Mouse (Mus musculus): ENCODE measurements around the gene Trim14.

Gene Trim14

DNA sequence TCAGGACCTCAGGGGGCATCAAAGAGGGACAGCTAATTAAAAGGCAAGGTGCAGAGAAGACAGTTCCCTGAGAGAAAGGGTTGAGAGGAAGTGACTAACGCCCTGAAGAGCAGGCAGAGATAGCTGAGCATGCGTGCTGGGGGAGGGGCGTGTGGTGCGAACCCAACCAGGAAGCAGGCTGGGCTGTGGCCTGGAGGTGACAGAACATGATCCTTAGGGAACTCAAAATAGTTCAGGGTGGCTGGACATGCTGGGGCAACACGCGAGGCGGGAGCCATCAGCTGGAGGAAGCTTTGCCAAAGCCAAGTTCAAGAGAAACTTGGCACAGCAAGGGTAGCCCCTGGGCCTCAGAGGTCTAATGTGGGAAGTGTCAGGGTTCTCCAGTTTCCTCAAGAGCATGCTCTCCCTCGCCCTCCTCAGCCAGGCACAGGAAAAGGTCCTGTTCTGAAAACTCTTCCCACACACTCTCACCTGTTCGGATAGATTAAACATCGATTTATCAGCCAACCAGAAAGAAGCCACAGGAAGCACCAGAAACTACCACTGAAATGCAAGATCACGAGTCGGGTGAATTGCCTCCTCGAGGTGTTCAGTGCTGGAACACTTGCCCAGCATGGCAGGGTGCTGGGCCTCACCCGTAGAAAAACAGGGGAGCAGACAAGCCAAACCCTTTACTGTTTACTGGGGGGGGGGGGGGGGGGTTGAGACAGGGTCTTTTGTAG lies 50.1 kb downstream of the Trim14 start:
- peak; percentile 86 for DNase-seq (ENCODE audit: extremely low read depth, low read depth)

GRCm38 (mm10) chr4:46479081-46479480 lies 56.9 kb downstream of the Trim14 start:
- DNase-seq (ENCODE audit: extremely low read depth, low read depth) = no peak

DNA sequence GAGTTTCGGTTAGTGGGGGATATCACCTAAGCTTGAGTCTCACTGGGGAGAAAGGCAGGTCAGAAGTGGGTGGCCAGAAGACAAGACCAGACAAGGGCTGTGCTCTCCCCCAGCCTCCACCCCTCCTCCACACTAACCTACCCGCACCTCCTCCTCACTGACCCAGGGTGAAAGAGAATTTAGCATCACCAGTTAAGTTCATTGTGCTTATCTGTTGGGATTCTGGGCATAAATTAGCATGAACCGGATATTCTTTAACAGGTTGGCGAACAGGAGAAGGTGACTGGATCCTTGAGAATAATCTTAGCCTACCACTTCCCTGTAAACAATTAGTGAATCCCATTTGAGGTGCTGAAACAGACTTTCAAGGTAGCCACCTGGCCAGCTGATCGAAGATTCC lies 60.8 kb downstream of the Trim14 start:
- no peak for DNase-seq (ENCODE audit: extremely low read depth, low read depth)

- DNase-seq (ENCODE audit: extremely low read depth, low read depth) = no peak
Observed at GRCm38 (mm10) chr4:46465740-46466139, 70.2 kb downstream of the Trim14 start.

GRCm38 (mm10) chr4:46463130-46463830 lies 72.7 kb downstream of the Trim14 start:
- no peak for DNase-seq (ENCODE audit: extremely low read depth, low read depth)

DNA sequence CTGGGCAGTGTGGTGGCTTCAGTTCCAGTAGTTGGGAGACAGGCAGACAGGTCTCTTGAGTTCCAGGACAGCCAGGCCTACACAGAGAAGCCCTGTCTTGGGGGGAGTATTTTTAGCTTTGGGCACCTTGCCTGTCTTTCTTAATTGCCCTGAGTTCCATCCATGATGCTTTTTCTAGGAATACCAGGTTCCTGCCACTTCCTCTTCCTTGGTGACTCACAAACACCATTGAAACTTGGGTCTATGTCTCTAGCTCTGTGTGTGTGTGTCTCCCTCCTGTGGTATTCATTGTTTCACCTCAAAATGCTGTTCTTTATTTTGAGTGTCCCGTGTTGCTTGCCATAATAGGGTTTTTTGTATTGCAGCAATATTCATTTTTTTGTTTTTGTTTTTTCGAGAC lies 77.5 kb downstream of the Trim14 start:
- DNase-seq (ENCODE audit: extremely low read depth, low read depth) = no peak

DNA sequence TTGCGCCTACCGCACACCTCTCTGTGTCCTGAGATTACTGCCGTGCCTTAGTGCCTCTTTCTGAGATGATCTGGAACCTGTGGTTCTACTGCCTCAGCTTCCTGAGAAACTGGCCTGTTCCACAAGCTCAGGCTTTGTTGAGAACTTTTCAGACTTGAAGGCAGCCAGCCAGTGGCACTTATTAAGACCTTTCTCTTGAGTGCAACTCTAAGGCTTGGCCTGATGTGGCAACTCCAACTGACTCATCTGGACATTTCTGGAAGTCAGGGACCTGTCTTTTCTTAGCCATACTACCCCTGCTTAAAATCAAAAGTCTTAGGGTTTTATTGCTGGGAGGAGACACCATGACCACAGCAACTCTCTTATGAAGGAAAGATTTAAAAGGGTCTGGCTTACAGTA lies 78.8 kb downstream of the Trim14 start:
- DNase-seq (ENCODE audit: extremely low read depth, low read depth) = no peak

GRCm38 (mm10) chr4:46456762-46457161 lies 79.2 kb downstream of the Trim14 start:
- no peak for DNase-seq (ENCODE audit: extremely low read depth, low read depth)

GRCm38 (mm10) chr4:46454097-46454864 lies 81.7 kb downstream of the Trim14 start:
- no peak for DNase-seq (ENCODE audit: extremely low read depth, low read depth)

DNA sequence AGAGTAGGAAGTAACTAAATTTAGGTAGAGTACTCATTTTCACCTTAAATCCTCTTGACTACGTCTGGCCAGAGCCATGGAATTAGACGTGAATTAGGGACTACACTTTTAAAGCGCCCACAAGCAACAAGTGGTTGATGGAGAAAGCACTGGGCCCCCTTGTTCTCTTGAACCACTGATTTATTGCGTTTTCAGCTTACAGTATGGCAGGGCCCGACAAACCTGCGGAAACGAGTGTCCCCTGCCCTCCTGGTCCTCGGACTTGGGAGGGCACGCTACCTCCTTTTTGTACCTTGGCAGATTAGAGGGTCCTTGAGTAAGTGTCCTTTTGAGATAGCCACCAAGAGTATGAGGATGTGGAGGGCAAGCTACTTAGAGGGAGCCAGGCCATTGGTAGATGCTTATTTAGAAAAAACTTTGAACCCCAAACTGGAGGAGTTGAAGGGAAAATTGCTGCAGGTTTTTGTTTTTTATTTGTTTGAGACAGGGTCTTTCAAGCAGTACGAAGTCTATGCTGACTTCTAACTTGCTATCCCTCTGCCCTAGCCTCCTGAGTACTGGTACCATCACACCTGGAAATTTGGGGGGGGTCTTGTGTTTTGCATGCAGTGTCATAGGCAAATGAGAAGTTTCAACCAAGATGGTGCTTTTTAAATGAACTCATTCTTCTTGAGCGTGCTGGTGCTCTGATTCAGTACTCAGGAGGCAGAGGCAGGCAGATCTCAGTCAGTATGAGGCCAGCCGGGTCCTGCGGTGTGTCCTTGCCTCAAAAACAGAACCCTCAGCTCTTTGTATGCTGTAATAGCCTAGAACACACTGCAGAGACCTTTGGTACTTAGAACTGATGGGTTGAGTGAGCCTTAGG lies 82.9 kb downstream of the Trim14 start:
- DNase-seq (ENCODE audit: extremely low read depth, low read depth) = no peak

DNA sequence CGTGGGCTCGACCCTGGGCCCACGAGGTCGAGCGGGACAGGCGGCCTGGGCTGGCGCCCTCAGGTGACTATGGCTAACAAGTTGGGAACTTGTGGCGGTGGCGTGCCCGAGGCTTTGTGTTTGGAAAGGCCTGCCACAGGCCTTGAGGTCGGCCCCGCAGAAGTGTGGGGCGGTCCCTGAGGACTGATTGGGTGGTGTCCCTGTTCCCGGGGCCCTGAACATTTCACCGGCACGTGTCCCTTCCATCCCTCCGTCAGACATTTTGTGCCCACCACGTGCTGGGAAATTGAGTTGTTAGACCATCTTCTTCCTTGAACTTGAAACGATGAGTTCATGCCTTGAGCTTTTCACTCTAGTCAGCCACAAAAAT lies 83.5 kb downstream of the Trim14 start:
- DNase-seq (ENCODE audit: extremely low read depth, low read depth) = peak; percentile 59

DNA sequence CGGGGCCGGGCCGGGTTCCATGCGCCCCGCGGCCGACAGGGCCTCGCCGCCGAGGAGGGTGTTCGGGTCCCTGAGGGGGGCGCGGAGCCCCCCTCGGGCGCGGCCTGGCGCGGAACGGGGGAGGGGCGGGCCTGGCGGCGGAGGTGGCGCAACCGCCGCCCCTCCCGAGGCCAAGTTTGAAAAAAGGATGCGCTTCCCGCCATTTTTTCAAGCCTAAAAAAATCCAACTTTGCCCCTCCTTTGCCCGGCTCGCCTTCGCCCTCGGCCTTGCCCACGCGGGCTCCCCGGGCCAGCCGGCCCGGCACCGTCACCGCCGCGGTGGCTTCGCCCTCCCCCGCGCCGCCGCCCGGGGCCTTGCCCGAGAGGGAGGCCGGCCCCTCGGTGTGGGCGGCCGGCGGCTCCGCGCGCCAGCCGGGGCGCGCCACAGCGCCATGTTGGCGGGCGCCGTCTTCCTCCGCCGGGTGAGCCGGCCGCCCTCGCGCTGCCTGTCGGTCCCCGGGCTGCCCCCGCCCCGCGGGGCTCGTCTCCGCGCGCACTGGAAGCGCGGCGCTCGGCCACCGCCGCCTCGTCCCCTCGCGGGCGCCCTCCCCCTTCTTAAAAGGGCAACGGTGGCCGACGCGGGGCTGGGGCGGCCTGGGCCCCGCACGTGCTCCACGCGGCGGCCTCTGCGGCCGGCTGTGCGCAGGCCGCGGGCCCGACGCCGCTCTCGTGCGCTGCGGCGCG lies 84.0 kb downstream of the Trim14 start:
- DNase-seq (ENCODE audit: extremely low read depth, low read depth) = no peak

DNA sequence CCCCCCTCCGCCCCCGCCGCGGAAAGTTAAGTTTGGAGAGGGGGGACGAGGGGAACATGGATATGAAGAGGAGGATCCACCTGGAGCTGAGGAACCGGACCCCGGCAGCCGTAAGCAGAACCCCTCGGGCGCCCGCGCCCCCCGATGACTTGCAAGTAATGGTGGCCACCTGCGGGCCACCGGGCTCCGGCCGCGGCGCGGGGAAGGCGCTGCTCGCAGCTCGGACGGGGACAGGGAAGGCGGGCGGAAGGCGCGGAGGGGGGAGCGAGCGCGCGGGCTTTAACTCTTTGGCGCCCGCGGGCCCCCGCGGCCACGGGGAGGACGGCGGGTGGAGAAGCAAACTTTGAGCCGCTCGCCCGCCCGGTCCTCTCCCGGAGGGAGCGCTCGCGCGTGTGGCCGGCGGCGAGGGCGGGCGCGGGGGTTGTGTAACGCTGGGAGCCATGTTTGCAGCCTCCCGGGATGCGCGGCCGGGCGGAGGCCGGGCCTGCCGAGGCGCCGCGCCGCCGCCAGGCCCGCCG lies 84.6 kb downstream of the Trim14 start:
- DNase-seq (ENCODE audit: extremely low read depth, low read depth) = no peak

GRCm38 (mm10) chr4:46450519-46451131 lies 85.3 kb downstream of the Trim14 start, which contains the start of gene Anp32b:
Gene Anp32b, plus strand, starts transcription at chr4:46450902.
- peak; percentile 67 for DNase-seq (ENCODE audit: extremely low read depth, low read depth)

DNA sequence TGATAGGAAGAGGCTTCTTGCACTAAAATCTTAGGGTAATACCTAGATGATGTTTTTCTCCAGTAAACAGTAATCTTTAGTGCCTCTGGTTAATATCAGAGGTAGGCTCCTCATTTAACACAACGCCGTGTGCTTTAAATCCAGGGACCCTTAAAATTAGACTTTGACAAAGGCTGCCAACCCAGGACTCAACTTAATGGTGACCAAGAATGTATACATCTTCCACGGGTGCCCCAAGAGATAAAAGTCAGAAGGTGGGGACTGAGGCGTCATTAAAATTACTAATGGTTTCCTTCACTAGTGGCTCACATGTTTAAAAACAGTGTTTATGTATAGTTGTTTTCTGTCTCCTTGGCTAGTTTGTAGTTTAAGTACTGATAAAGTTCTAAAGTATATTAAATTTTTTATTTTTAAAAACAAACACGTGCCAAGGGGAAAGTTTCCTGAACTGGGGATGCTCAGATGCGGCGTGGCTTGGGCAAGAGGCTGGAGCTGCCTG lies 85.9 kb downstream of the Trim14 start:
- no peak for DNase-seq (ENCODE audit: extremely low read depth, low read depth)

DNA sequence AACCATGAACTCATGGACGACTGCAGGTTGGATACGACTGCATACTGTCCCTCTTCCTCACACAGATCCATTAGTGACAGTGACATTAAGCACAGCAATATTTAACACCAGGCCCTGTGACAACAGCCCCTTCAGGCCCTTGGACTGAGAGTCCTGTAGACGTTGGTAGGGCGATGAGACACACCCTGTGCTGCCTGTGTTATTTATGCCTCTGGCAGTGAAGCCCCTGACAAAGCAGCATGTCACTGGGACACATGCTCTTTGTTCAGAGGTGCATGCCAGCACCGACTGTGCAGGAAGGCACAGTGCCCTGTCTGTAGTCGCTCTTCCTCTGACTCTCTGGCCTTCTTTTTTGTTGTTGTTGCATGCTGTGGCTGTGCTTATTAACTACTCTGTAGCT lies 87.1 kb downstream of the Trim14 start:
- no peak for DNase-seq (ENCODE audit: extremely low read depth, low read depth)

DNA sequence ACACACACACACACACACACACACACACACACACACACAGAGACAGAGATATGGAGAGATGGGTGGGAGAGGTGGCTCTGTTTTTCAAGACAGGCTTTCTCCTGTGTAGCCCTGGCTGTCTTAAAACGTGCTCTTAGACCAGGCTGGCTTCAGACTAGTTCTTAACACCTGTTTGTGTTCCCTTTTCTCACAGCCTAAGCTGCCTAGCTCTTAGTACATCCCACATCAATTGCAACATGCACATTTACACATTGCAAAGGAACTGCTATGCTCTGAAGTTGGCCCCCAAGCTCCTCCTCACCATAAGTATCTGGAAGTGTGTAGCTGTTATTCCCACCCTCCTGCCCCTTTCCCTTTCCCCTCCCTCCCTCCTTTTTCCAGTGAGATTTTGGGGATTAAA lies 88.5 kb downstream of the Trim14 start:
- no peak for DNase-seq (ENCODE audit: extremely low read depth, low read depth)

DNA sequence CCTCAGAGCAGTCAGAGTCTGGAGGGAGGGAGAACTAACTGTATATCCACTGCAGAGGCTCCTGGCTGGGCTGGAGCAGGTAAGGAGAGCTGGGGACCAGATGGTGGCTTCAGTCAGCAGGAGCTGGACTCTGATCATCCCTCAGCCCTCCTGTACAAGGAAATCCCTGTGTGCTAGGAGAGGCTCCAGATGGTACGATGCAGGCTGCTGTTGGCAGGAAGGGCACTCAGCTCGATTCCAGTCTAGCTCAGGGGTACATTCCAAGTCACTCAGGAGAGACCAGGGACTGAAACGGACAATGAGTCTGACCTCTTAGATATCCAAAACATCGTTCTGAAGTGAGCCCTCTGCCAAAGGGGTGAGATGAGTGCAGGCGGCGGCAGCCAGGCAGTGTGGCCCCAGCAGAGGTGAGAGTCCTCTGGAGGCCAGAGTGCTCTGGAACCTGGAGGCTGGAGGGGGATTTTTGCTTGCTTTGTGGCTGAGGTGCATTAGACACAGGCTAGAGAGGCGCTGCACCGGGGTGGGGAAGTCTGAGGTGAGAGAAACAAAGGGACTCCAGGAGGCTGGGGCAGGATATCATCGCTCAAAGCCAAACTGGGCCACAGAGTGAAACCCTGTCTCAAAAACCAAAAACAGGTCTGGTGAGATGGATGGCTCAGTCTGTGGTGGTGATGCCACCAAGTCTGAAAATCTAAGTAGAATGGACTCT lies 90.5 kb downstream of the Trim14 start:
- DNase-seq (ENCODE audit: extremely low read depth, low read depth) = no peak
